Mouse (Mus musculus): ENCODE data around the gene Cnih3. TPM values are rescaled to one million over a fixed set of nuclear protein-coding genes. Genes with fewer than 3 reads are reported as not detected.

The Cnih3 gene
- total and polyA plus RNA-seq, 3 experiments = 0.04 TPM; not detected in 2

- Histone ChIP-seq H3K4me3 (no peak overlapping the region), H3K36me3 (ENCODE audit: control insufficient read depth, insufficient read depth, low read length) (no peaks in the 10 kb centered on the region), H3K4me1 (ENCODE audit: control insufficient read depth, insufficient read depth, low read length) (no peaks in the 10 kb centered on the region), H3K9ac (ENCODE audit: low read depth, low read length) (no peak overlapping the region), H3K27ac (no peak overlapping the region), H3K79me2 (replicated peaks; ENCODE audit: control insufficient read depth, insufficient read depth, low read length) (no peaks in the 10 kb centered on the region), H3K27me3 (ENCODE audit: control insufficient read depth, insufficient read depth, low read length) (no peaks in the 10 kb centered on the region; the same call in 1 of the 2 replicates)
- 80% methylated on average over 10 of the region's 10 CpGs for WGBS
- TF ChIP-seq EP300 (IDR thresholded peaks at IDR 0.05; ENCODE audit: insufficient read depth, low read depth, low read length) = no peak
- no peak for TF ChIP-seq POLR2A (IDR thresholded peaks at IDR 0.05; ENCODE audit: insufficient read depth, low read depth, low read length)
- no peak for TF ChIP-seq CTCF (IDR thresholded peaks at IDR 0.05)
- intact Hi-C loops (cut with DNase I) = no loop called here
- no peak for DNase-seq
Observed at GRCm38 (mm10) chr1:181314301-181314700, 38.1 kb upstream of the Cnih3 start.

GRCm38 (mm10) chr1:181315350-181315749 lies 37.1 kb upstream of the Cnih3 start:
- Histone ChIP-seq H3K4me3 (no peak overlapping the region), H3K36me3 (ENCODE audit: control insufficient read depth, insufficient read depth, low read length) (no peaks in the 10 kb centered on the region), H3K27me3 (ENCODE audit: control insufficient read depth, insufficient read depth, low read length) (no peaks in the 10 kb centered on the region; the same call in 1 of the 2 replicates), H3K4me1 (ENCODE audit: control insufficient read depth, insufficient read depth, low read length) (no peaks in the 10 kb centered on the region), H3K27ac (no peak overlapping the region), H3K79me2 (replicated peaks; ENCODE audit: control insufficient read depth, insufficient read depth, low read length) (no peaks in the 10 kb centered on the region), H3K9ac (ENCODE audit: low read depth, low read length) (no peak overlapping the region)
- intact Hi-C loops (cut with DNase I) = no loop called here
- TF ChIP-seq POLR2A (IDR thresholded peaks at IDR 0.05; ENCODE audit: insufficient read depth, low read depth, low read length) (no peak), CTCF (IDR thresholded peaks at IDR 0.05) (no peak), EP300 (IDR thresholded peaks at IDR 0.05; ENCODE audit: insufficient read depth, low read depth, low read length) (no peak)
- no peak for DNase-seq
- 60% methylated on average over 3 of the region's 3 CpGs for WGBS

GRCm38 (mm10) chr1:181316571-181316970 lies 35.9 kb upstream of the Cnih3 start:
- no peak overlapping the region for H3K9ac ChIP-seq (ENCODE audit: low read depth, low read length)
- H3K27ac ChIP-seq = no peak overlapping the region
- H3K27me3 ChIP-seq (ENCODE audit: control insufficient read depth, insufficient read depth, low read length) = no peaks in the 10 kb centered on the region
- intact Hi-C loops (cut with DNase I) = no loop called here
- H3K36me3 ChIP-seq (ENCODE audit: control insufficient read depth, insufficient read depth, low read length) = no peaks in the 10 kb centered on the region
- H3K4me1 ChIP-seq (ENCODE audit: control insufficient read depth, insufficient read depth, low read length) = no peaks in the 10 kb centered on the region
- WGBS = 71% methylated on average over 5 of the region's 5 CpGs
- TF ChIP-seq EP300 (IDR thresholded peaks at IDR 0.05; ENCODE audit: insufficient read depth, low read depth, low read length) = no peak
- TF ChIP-seq POLR2A (IDR thresholded peaks at IDR 0.05; ENCODE audit: insufficient read depth, low read depth, low read length) = no peak
- TF ChIP-seq CTCF (IDR thresholded peaks at IDR 0.05) = no peak
- H3K4me3 ChIP-seq = no peak overlapping the region
- H3K79me2 ChIP-seq (replicated peaks; ENCODE audit: control insufficient read depth, insufficient read depth, low read length) = no peaks in the 10 kb centered on the region
- DNase-seq = no peak

- Histone ChIP-seq H3K36me3 (ENCODE audit: control insufficient read depth, insufficient read depth, low read length) (no peaks in the 10 kb centered on the region), H3K9ac (ENCODE audit: low read depth, low read length) (no peak overlapping the region), H3K27me3 (ENCODE audit: control insufficient read depth, insufficient read depth, low read length) (no peaks in the 10 kb centered on the region), H3K4me1 (ENCODE audit: control insufficient read depth, insufficient read depth, low read length) (no peaks in the 10 kb centered on the region), H3K27ac (no peak overlapping the region), H3K79me2 (replicated peaks; ENCODE audit: control insufficient read depth, insufficient read depth, low read length) (no peaks in the 10 kb centered on the region), H3K4me3 (no peak overlapping the region)
- DNase-seq = no peak
- WGBS = 80% methylated on average over 6 of the region's 6 CpGs
- TF ChIP-seq EP300 (IDR thresholded peaks at IDR 0.05; ENCODE audit: insufficient read depth, low read depth, low read length) (no peak), CTCF (IDR thresholded peaks at IDR 0.05) (no peak), POLR2A (IDR thresholded peaks at IDR 0.05; ENCODE audit: insufficient read depth, low read depth, low read length) (no peak)
- intact Hi-C loops (cut with DNase I) = no loop called here
Observed at GRCm38 (mm10) chr1:181319466-181319865, 33.0 kb upstream of the Cnih3 start.

GRCm38 (mm10) chr1:181321149-181321548 lies 31.3 kb upstream of the Cnih3 start:
- no peak for TF ChIP-seq EP300 (IDR thresholded peaks at IDR 0.05; ENCODE audit: insufficient read depth, low read depth, low read length)
- no peak for TF ChIP-seq CTCF (IDR thresholded peaks at IDR 0.05)
- no peak for TF ChIP-seq POLR2A (IDR thresholded peaks at IDR 0.05; ENCODE audit: insufficient read depth, low read depth, low read length)
- 80% methylated on average over 5 of the region's 5 CpGs for WGBS
- Histone ChIP-seq H3K36me3 (ENCODE audit: control insufficient read depth, insufficient read depth, low read length) (no peaks in the 10 kb centered on the region), H3K9ac (ENCODE audit: low read depth, low read length) (no peak overlapping the region), H3K27ac (no peak overlapping the region), H3K79me2 (replicated peaks; ENCODE audit: control insufficient read depth, insufficient read depth, low read length) (no peaks in the 10 kb centered on the region), H3K4me3 (no peak overlapping the region), H3K27me3 (ENCODE audit: control insufficient read depth, insufficient read depth, low read length) (no peaks in the 10 kb centered on the region), H3K4me1 (ENCODE audit: control insufficient read depth, insufficient read depth, low read length) (no peaks in the 10 kb centered on the region)
- intact Hi-C loops (cut with DNase I) = no loop called here
- no peak for DNase-seq

GRCm38 (mm10) chr1:181323134-181323533 lies 29.3 kb upstream of the Cnih3 start:
- Histone ChIP-seq H3K4me3 (no peak overlapping the region), H3K9ac (ENCODE audit: low read depth, low read length) (no peak overlapping the region), H3K27me3 (ENCODE audit: control insufficient read depth, insufficient read depth, low read length) (no peaks in the 10 kb centered on the region), H3K79me2 (replicated peaks; ENCODE audit: control insufficient read depth, insufficient read depth, low read length) (no peaks in the 10 kb centered on the region), H3K27ac (no peak overlapping the region), H3K4me1 (ENCODE audit: control insufficient read depth, insufficient read depth, low read length) (no peaks in the 10 kb centered on the region), H3K36me3 (ENCODE audit: control insufficient read depth, insufficient read depth, low read length) (no peaks in the 10 kb centered on the region)
- no peak for DNase-seq
- intact Hi-C loops (cut with DNase I) = no loop called here
- TF ChIP-seq POLR2A (IDR thresholded peaks at IDR 0.05; ENCODE audit: insufficient read depth, low read depth, low read length) (no peak), EP300 (IDR thresholded peaks at IDR 0.05; ENCODE audit: insufficient read depth, low read depth, low read length) (no peak), CTCF (IDR thresholded peaks at IDR 0.05) (no peak)
- WGBS = 84% methylated on average over 3 of the region's 3 CpGs

Measured in heart, adult 2 months (tissue).